Mouse (Mus musculus) lung, embryonic 14.5 days (tissue): ENCODE results near the gene Ttll13. TPM values are rescaled to one million over a fixed set of nuclear protein-coding genes. Genes with fewer than 3 reads are reported as not detected.
A peak's percentile ranks its signal among the peaks of the same experiment; 100 is the strongest.

Source experiments
- ATAC-seq: fragments of 200-750 bp; cut with Nextera tagmentation; 2 replicates; pipeline ENCODE4 v1.8.0; 2017; ENCODE audit warnings: mild to moderate bottlenecking, moderate TSS enrichment, moderate library complexity; ENCODE audit not compliant: insufficient read depth
- DNase-seq: peaks from one replicate; pipeline ENCODE4 v3.0.0-alpha.2; 2015
- H3K27ac ChIP-seq: fragments of 300-500 bp; sonication (generic); 2 replicates; pipeline ENCODE4 v1.5.1; 2014; ENCODE audit warnings: low read depth, mild to moderate bottlenecking, moderate library complexity
- H3K27me3 ChIP-seq: fragments of 300-500 bp; sonication (generic); 2 replicates; pipeline ENCODE4 v1.6.1; 2014; ENCODE audit warnings: low read length, control low read depth; ENCODE audit not compliant: insufficient read depth
- H3K36me3 ChIP-seq: fragments of 300-500 bp; sonication (generic); 2 replicates; pipeline ENCODE4 v1.6.1; 2014; ENCODE audit warnings: control low read depth; ENCODE audit not compliant: insufficient read depth
- H3K4me1 ChIP-seq: fragments of 300-500 bp; sonication (generic); 2 replicates; pipeline ENCODE4 v1.6.1; 2014; ENCODE audit warnings: antibody characterized with exemption, control low read depth; ENCODE audit not compliant: insufficient read depth
- H3K4me2 ChIP-seq: fragments of 300-500 bp; sonication (generic); 2 replicates; pipeline ENCODE4 v1.6.1; 2014; ENCODE audit warnings: mild to moderate bottlenecking
- H3K4me3 ChIP-seq: fragments of 300-500 bp; sonication (generic); 2 replicates; pipeline ENCODE4 v1.5.1; 2014; ENCODE audit warnings: low read depth, low read length
- H3K9ac ChIP-seq: fragments of 300-500 bp; sonication (generic); 2 replicates; pipeline ENCODE4 v1.6.1; 2014
- H3K9me3 ChIP-seq: fragments of 300-500 bp; sonication (generic); 2 replicates; pipeline ENCODE4 v1.6.1; 2016; ENCODE audit warnings: low read depth, low read length, control low read depth
- CTCF ChIP-seq: IDR thresholded peaks from 2 replicates; pipeline ENCODE4 v1.5.1; 2016; ENCODE audit warnings: antibody characterized with exemption, low read depth
- WGBS: fragments of 180-500 bp; shearing (Covaris S2); extraction: QIAGEN DNeasy Blood & Tissue Kit; methylation state at CpG from one replicate; pipeline ENCODE4 v1.1.7; 2014; 5-methylcytosine and 5-hydroxymethylcytosine counted together
- polyA plus RNA-seq: library from polyadenylated mRNA; unstranded; fragments of >200 nt; fragmentation: Nextera tagmentation; extraction: Ambion mirVana; gene quantifications from 2 replicates; pipeline ENCODE4 v1.2.1, GENCODE M21; 2014

Gene Ttll13
- polyA plus RNA-seq, 1 experiment from 2014 or later: 0.71 TPM

DNA sequence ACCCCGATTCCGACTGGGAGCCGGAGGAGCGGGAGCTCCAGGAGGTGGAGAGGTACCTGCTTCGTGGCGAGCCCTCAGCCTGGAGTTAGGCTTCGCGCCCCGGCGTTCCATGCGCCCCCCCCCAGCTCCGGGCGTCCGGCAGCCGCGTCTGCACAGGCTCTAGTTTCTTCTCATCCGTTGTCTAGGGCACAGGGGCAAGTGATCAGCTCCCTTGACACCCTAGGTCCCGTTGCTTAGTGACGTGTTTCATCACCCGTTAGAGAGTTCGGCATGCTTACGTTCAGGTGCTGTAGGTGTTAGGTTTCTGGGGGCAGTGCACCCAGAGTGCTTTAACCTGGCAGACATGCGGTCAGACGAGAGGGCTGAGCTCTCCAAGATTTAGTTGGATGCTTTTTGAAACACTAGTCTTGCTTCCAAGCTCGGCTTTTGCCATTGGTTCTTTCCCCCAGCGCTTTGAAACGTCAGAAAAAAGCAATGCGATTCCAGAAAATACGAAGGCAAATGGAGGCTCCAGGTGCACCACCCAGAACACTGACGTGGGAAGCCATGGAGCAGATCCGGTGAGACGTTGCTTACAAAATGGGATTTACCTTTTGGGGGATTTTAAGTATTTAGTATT lies 15.3 kb downstream of the Ttll13 start:
- Histone ChIP-seq H3K27ac (peak overlapping the region; percentile 78), H3K4me2 (peak overlapping the region; percentile 77), H3K9ac (peak overlapping the region; percentile 85), H3K9me3 (no peaks in the 10 kb centered on the region), H3K4me1 (no peaks in the 10 kb centered on the region), H3K36me3 (peaks cover 35% of the 10 kb centered on the region), H3K4me3 (peak overlapping the region; percentile 76), H3K27me3 (no peaks in the 10 kb centered on the region)
- under 1% methylated on average over 32 of the region's 32 CpGs for WGBS
- ATAC-seq (peak; percentile 70), DNase-seq (peak; percentile 26)
- TF ChIP-seq CTCF: no peak

DNA sequence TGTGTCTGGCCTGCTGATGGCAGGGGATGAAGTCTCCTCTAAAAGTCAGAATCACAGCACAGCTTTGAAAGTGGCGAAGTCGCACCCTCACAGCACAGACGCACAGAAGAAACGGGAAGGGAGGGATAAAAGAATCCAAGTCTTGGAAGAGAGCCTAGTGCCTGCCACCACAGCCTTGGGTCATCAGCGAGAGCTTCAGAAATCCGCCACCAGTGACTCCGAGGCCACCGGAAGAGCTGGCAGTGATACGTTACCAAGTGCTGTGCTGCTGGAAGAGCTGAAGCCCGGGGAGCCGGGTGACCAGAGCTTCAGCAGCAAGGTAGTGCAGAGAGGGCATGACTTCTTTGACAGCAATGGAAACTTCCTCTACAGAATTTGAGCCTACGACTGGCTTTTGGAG lies 18.4 kb downstream of the Ttll13 start:
- 93% methylated on average over 12 of the region's 12 CpGs for WGBS
- Histone ChIP-seq H3K4me2 (no peak overlapping the region), H3K27ac (no peak overlapping the region), H3K9me3 (no peaks in the 10 kb centered on the region), H3K27me3 (no peaks in the 10 kb centered on the region), H3K4me3 (no peak overlapping the region), H3K9ac (no peak overlapping the region), H3K4me1 (peaks cover 4% of the 10 kb centered on the region; the same call in 1 of the 2 replicates), H3K36me3 (peaks cover 42% of the 10 kb centered on the region)
- no peak for TF ChIP-seq CTCF
- DNase-seq (no peak), ATAC-seq (no peak)

DNA sequence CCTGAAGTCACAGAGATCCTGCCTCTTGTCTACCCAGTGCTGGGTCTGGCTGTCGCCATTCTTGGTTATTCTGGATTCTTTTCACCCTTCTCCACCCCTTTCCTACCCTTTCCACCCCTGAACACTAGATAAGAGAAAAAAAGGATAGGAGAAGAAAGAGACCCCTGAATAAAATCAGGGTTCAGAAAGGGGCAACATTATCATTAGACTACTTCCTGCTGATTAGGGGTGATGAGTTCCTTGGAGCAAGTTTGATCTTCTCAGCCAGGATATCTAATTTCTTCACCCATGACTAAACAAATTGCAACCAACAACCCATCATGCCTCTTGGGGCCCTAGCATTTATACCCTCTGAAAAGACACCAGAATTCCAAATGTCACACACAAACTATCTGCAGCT lies 21.6 kb downstream of the Ttll13 start:
- H3K4me3 ChIP-seq: no peak overlapping the region
- DNase-seq (no peak), ATAC-seq (no peak)
- TF ChIP-seq CTCF: no peak
- H3K27me3 ChIP-seq: no peaks in the 10 kb centered on the region
- H3K4me2 ChIP-seq: no peak overlapping the region
- H3K27ac ChIP-seq: no peak overlapping the region
- peaks cover 8% of the 10 kb centered on the region; the same call in 1 of the 2 replicates for H3K4me1 ChIP-seq
- no peaks in the 10 kb centered on the region for H3K9me3 ChIP-seq
- peaks cover 46% of the 10 kb centered on the region for H3K36me3 ChIP-seq
- 71% methylated on average over 1 of the region's 1 CpGs for WGBS
- H3K9ac ChIP-seq: no peak overlapping the region

DNA sequence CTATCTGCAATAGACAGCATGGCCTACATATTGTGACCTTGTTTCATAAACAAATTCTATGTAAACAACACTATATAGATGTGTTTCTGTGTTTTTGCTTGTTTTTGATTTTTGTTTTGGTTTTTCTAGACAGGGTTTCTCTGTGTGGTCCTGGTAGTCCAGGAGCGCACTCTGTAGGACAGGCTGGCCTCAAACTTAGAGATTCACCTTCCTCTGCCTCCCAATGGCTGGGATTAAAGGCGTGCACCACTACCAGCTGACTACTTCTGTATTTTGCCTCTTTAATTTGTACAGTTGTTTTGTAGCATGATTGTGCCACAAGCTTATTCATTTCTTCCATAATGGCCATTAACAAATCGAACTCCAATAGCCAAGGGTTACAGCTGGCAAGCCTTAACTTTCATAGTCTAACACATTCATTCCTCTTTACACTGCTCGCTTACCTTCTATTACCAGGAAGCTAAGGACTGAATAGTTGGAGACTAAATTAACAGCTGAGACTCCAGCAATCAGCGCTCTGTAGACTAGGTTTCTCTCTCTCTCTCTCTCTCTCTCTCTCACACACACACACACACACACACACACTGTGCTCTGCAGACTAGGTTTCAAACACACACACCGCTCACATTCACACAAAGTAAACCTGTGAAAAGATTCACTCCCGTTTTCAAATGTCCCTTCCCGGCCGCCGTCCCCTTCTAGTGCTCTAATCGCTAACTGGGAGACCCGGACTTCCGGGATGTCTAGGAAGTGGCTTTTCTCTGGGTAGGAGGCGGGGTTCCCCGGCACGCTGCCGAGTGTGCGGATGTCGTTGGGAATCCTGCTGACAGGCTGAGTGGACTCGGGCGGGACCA lies 22.9 kb downstream of the Ttll13 start, which contains the start of gene Vps33b:
Vps33b (plus strand) TSS at position 753 of the 854 bp plus-strand sequence.
- H3K27me3 ChIP-seq: no peaks in the 10 kb centered on the region
- peaks cover 8% of the 10 kb centered on the region; the same call in 1 of the 2 replicates for H3K4me1 ChIP-seq
- WGBS: 3% methylated on average over 21 of the region's 21 CpGs
- H3K27ac ChIP-seq: peak within 1 kb of the TSS; percentile 63; the same call in 1 of the 2 replicates
- ATAC-seq (peak; percentile 94), DNase-seq (peak; percentile 98)
- H3K4me3 ChIP-seq: peak within 1 kb of the TSS; percentile 82
- TF ChIP-seq CTCF: no peak
- peak within 1 kb of the TSS; percentile 90 for H3K4me2 ChIP-seq
- H3K9ac ChIP-seq: peak within 1 kb of the TSS; percentile 75
- H3K9me3 ChIP-seq: no peaks in the 10 kb centered on the region
- H3K36me3 ChIP-seq: peaks cover 40% of the 10 kb centered on the region

DNA sequence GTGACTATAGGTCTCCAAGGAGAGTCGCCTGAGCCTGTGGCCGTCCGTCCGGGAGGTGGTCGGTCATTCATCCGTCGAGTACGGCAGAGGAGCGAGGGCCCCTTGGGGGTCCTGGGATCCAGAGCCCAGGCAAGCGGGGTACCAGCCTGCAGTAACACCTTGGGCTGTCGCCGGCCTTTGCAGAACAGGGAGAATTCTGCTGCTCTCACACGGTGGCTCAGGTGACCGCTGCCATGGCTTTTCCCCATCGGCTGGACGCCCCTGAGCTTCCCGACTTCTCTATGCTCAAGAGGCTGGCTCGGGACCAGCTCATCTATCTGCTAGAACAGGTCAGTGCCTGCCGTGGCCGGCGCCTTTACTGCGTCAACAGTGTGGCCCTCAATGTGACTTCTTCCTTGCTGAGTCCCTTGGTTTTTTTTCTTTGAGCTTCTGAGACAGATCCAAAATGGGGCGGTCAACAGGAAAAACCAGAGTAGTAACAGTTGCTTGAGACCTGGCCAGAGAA lies 23.6 kb downstream of the Ttll13 start:
- DNase-seq (peak; percentile 37), ATAC-seq (peak; percentile 72)
- H3K4me2 ChIP-seq: peak overlapping the region; percentile 90
- peak overlapping the region; percentile 75 for H3K9ac ChIP-seq
- peaks cover 8% of the 10 kb centered on the region; the same call in 1 of the 2 replicates for H3K4me1 ChIP-seq
- no peak for TF ChIP-seq CTCF
- peaks cover 4% of the 10 kb centered on the region; the same call in 1 of the 2 replicates for H3K9me3 ChIP-seq
- H3K27ac ChIP-seq: peak overlapping the region; percentile 45; the same call in 1 of the 2 replicates
- no peaks in the 10 kb centered on the region for H3K27me3 ChIP-seq
- peaks cover 40% of the 10 kb centered on the region for H3K36me3 ChIP-seq
- under 1% methylated on average over 23 of the region's 23 CpGs for WGBS
- H3K4me3 ChIP-seq: peak overlapping the region; percentile 82

DNA sequence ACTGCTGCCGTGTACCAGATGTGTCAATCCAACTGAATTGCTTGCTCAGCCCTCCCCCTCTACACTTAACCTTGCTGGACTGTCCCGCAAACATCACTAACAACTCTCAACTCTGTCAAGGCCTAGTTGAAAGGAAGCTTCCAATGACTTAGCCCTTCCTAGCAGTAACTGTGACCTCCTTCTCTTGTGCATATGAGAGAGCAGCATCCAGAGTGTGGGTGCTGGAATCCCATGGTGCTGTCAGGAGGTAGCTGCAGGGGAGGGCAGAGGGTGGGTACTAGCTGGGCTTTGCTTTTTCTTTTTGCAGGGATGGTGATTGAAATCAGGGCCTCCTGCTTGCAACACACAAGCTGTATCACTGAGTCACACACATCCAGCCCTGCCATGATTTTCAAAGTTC lies 27.3 kb downstream of the Ttll13 start:
- DNase-seq: no peak
- no peak overlapping the region for H3K4me2 ChIP-seq
- peaks cover 6% of the 10 kb centered on the region; the same call in 1 of the 2 replicates for H3K9me3 ChIP-seq
- ATAC-seq: no peak
- TF ChIP-seq CTCF: no peak
- H3K27me3 ChIP-seq: no peaks in the 10 kb centered on the region
- WGBS: 83% methylated on average over 2 of the region's 2 CpGs
- H3K36me3 ChIP-seq: peaks cover 46% of the 10 kb centered on the region
- H3K4me3 ChIP-seq: no peak overlapping the region
- no peak overlapping the region for H3K9ac ChIP-seq
- H3K27ac ChIP-seq: no peak overlapping the region
- H3K4me1 ChIP-seq: peaks cover 8% of the 10 kb centered on the region; the same call in 1 of the 2 replicates

DNA sequence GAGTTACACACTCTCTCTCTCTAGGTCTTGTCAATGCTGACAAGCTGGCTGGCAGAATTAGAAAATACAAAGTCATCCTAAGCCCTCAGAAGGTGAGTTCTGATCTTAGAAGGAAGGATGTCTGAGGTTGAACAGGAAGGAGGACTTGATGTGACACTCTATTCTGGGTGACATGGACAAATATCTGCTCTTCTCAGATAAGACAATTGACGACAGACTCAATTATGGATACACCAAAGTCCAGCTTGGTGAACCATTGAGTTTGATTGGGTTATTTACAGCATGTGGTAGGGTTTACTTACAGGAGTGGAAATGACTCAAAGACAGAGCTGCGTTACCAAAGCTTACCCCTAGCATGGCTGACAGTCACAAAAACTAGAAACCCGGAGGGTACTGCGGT lies 30.2 kb downstream of the Ttll13 start:
- TF ChIP-seq CTCF: no peak
- Histone ChIP-seq H3K4me1 (no peaks in the 10 kb centered on the region), H3K9me3 (peaks cover 6% of the 10 kb centered on the region; the same call in 1 of the 2 replicates), H3K4me3 (no peak overlapping the region), H3K9ac (no peak overlapping the region), H3K27me3 (no peaks in the 10 kb centered on the region), H3K36me3 (peaks cover 63% of the 10 kb centered on the region), H3K27ac (no peak overlapping the region), H3K4me2 (no peak overlapping the region)
- ATAC-seq (no peak), DNase-seq (no peak)
- 91% methylated on average over 4 of the region's 4 CpGs for WGBS
